Mouse (Mus musculus): Measurements from ENCODE around the gene Specc1l. TPM values are rescaled to one million over a fixed set of nuclear protein-coding genes. Genes with fewer than 3 reads are reported as not detected.
"Not testable (repeated sequence)": the region's sequence is repeated elsewhere in the genome, so short reads cannot be mapped to it uniquely, and the experiment has no call there.

Specc1l gene
- polyA plus RNA-seq, 1 experiment, result 17.7 TPM

DNA sequence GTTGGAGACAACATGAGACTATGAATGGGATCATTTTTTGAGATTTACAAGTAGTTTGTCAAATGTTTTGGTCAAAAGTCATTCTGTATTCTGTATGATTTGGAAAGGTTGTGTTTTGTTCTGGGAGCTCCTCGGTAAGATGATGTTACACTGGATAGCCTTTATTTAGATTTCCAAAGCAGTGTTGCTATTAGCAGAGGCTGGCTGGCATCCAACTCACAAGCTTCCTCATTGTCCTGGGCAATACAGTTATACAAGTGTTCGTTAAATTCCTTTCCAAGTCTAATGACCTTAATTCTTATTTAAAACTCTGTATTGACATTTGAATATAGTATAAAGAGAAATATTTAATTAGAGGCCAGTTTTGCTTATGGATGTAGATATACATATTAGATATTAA is 133.4 kb downstream of the Specc1l start:
- Histone ChIP-seq H3K4me3 (ENCODE audit: extremely low read depth, insufficient read depth, insufficient read length) (no peak overlapping the region), H3K27ac (ENCODE audit: insufficient read depth, low read length) (no peak overlapping the region), H3K36me3 (ENCODE audit: control insufficient read depth, insufficient read depth, low read length) (no peaks in the 10 kb centered on the region), H3K4me1 (ENCODE audit: control insufficient read depth, insufficient read depth, insufficient read length) (no peaks in the 10 kb centered on the region), H3K27me3 (ENCODE audit: control insufficient read depth, insufficient read depth, low read length) (no peaks in the 10 kb centered on the region)
- no peak for DNase-seq (ENCODE audit: low read depth in 1 of 2, low spot score in 2 of 2)
- WGBS, result 50% methylated on average over 2 of the region's 2 CpGs
- no peak for TF ChIP-seq POLR2A (IDR thresholded peaks at IDR 0.05; ENCODE audit: low read depth, low read length)
- TF ChIP-seq CTCF (IDR thresholded peaks at IDR 0.05; ENCODE audit: extremely low read depth, insufficient read depth, insufficient read length, insufficient replicate concordance), result no peak

DNA sequence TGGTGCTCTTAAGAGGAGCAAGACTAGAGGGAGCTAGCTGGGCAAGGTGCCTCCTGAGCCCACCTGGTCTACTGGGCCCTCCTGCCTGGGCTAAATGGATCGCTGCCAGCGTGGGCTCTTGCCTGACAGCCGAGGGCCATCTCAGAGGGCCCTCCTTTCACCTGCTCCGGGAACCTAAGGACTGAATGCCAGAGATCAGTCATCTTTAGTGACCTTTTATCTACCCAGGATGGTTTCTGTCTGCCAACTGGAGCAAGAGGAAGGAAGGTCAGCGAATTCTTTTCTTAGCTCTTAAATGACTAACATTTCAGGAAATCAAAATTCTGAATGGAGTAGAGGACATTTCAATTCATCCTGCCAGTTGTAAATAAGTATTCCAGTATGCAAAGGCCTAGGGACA is 138.7 kb downstream of the Specc1l start:
- Histone ChIP-seq H3K4me1 (ENCODE audit: control insufficient read depth, insufficient read depth, insufficient read length) (no peaks in the 10 kb centered on the region; the same call in none of the 2 replicates), H3K27ac (ENCODE audit: insufficient read depth, low read length) (no peak overlapping the region), H3K36me3 (ENCODE audit: control insufficient read depth, insufficient read depth, low read length) (no peaks in the 10 kb centered on the region), H3K27me3 (ENCODE audit: control insufficient read depth, insufficient read depth, low read length) (no peaks in the 10 kb centered on the region), H3K4me3 (ENCODE audit: extremely low read depth, insufficient read depth, insufficient read length) (no peak overlapping the region)
- no peak for DNase-seq (ENCODE audit: low read depth in 1 of 2, low spot score in 2 of 2)
- no peak for TF ChIP-seq POLR2A (IDR thresholded peaks at IDR 0.05; ENCODE audit: low read depth, low read length)
- no peak for TF ChIP-seq CTCF (IDR thresholded peaks at IDR 0.05; ENCODE audit: extremely low read depth, insufficient read depth, insufficient read length, insufficient replicate concordance)
- WGBS, result 89% methylated on average over 5 of the region's 5 CpGs

DNA sequence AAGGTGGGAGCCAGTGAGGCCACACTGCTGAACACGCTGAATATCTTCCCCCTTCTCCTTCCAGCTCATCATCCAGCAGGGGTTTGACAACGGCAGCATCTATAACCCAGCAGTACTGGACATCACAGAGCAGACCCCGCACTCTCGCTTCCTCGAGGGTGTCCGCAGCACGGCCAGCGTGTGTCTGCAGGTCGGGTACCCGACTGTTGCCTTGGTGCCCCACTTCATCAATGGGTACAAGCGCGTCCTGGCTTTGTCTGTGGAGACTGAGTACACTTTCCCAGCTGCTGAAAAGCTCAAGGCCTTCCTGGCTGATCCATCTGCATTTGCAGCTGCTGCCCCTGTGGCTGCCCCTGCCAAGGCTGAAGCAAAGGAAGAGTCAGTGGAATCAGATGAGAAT is 140.7 kb downstream of the Specc1l start:
- Histone ChIP-seq H3K4me3 (ENCODE audit: extremely low read depth, insufficient read depth, insufficient read length) (no peak overlapping the region), H3K4me1 (ENCODE audit: control insufficient read depth, insufficient read depth, insufficient read length) (no peaks in the 10 kb centered on the region; the same call in none of the 2 replicates), H3K36me3 (ENCODE audit: control insufficient read depth, insufficient read depth, low read length) (no peaks in the 10 kb centered on the region), H3K27me3 (ENCODE audit: control insufficient read depth, insufficient read depth, low read length) (no peaks in the 10 kb centered on the region), H3K27ac (ENCODE audit: insufficient read depth, low read length) (no peak overlapping the region)
- no peak for DNase-seq (ENCODE audit: low read depth in 1 of 2, low spot score in 2 of 2)
- WGBS, result 93% methylated on average over 12 of the region's 12 CpGs
- TF ChIP-seq CTCF (IDR thresholded peaks at IDR 0.05; ENCODE audit: extremely low read depth, insufficient read depth, insufficient read length, insufficient replicate concordance) (no peak), POLR2A (IDR thresholded peaks at IDR 0.05; ENCODE audit: low read depth, low read length) (no peak)

DNA sequence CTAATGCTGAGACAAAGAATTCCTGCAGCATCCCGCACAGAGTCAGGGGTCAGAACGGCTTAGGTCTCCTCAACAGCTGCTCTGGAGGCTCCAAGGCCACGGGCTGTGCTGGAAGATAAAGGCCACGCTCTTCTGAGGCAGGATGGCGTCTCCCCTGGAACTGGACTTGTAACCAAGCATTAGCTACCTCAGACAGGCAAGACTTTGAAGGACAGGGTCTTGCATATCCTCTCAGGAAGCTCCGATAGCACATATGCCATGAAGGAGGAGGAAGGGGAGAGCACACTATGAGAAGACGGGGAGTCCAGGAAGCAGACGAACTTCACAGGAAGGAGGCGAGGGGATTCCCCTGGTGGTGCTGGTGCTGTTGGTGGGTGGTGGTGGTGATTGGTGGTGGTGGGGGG is 142.0 kb downstream of the Specc1l start:
- 44% methylated on average over 9 of the region's 9 CpGs for WGBS
- not testable (repeated sequence) for DNase-seq (ENCODE audit: low read depth in 1 of 2, low spot score in 2 of 2); H3K27me3 ChIP-seq (ENCODE audit: control insufficient read depth, insufficient read depth, low read length); H3K36me3 ChIP-seq (ENCODE audit: control insufficient read depth, insufficient read depth, low read length); H3K4me3 ChIP-seq (ENCODE audit: extremely low read depth, insufficient read depth, insufficient read length); H3K4me1 ChIP-seq (ENCODE audit: control insufficient read depth, insufficient read depth, insufficient read length); H3K27ac ChIP-seq (ENCODE audit: insufficient read depth, low read length)

DNA sequence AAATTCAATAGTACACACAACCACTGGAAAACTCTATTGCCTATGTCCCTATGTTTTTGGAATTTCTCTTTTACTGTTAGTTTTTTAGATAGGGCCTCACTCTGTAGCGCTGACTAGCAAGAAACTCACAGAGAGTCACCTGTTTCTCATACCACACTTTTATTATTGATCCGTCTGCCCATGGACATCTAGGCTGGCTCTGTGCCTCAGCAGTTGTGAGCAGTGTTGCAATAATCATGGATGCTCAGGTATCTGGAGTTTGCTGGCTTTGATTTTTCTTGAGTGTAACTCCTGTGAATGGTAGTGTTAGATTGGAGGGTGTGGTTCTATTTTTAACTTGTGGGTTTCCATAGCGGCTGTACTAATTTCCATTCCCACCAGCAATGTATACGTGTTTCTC is 143.5 kb downstream of the Specc1l start:
- TF ChIP-seq CTCF (IDR thresholded peaks at IDR 0.05; ENCODE audit: extremely low read depth, insufficient read depth, insufficient read length, insufficient replicate concordance), result no peak
- no peak for TF ChIP-seq POLR2A (IDR thresholded peaks at IDR 0.05; ENCODE audit: low read depth, low read length)
- Histone ChIP-seq H3K27me3 (ENCODE audit: control insufficient read depth, insufficient read depth, low read length) (no peaks in the 10 kb centered on the region), H3K4me1 (ENCODE audit: control insufficient read depth, insufficient read depth, insufficient read length) (no peaks in the 10 kb centered on the region; the same call in none of the 2 replicates), H3K27ac (ENCODE audit: insufficient read depth, low read length) (no peak overlapping the region), H3K36me3 (ENCODE audit: control insufficient read depth, insufficient read depth, low read length) (no peaks in the 10 kb centered on the region), H3K4me3 (ENCODE audit: extremely low read depth, insufficient read depth, insufficient read length) (no peak overlapping the region)
- DNase-seq (ENCODE audit: low read depth in 1 of 2, low spot score in 2 of 2), result no peak
- WGBS, result 56% methylated on average over 4 of the region's 4 CpGs

Other genes with a start within 250 kb of the Specc1l start
- gene Gnaz, start 244.9 kb upstream of the Specc1l start, polyA plus RNA-seq (2012; rRNA removed), result 5.3 and 10.8 TPM in 2 replicates
- 0.19 TPM in 1 of 2 replicates, not detected in the other for gene Rsph14, start 179.5 kb upstream of the Specc1l start, polyA plus RNA-seq (2012; rRNA removed)
- 3.4 and 3.7 TPM in 2 replicates for gene Rab36, start 175.0 kb upstream of the Specc1l start, polyA plus RNA-seq (2012; rRNA removed)
- gene Bcr, start 151.5 kb upstream of the Specc1l start, polyA plus RNA-seq (2012; rRNA removed), result 17.8 and 18.2 TPM in 2 replicates
- gene Adora2a, start 104.8 kb downstream of the Specc1l start, polyA plus RNA-seq (2012; rRNA removed), result 30.8 and 44.2 TPM in 2 replicates
- 0.74 and 1.3 TPM in 2 replicates for gene Upb1, start 189.0 kb downstream of the Specc1l start, polyA plus RNA-seq (2012; rRNA removed)

All from spleen, adult 2 months (tissue).